Mouse (Mus musculus): Measurements from ENCODE around the gene Pde4d. TPM values are rescaled to one million over a fixed set of nuclear protein-coding genes. Genes with fewer than 3 reads are reported as not detected.
"Not testable (repeated sequence)": the region's sequence is repeated elsewhere in the genome, so short reads cannot be mapped to it uniquely, and the experiment has no call there.

Pde4d gene
- polyA plus RNA-seq, 1 experiment from 2014 or later = 19.0 TPM

GRCm38 (mm10) chr13:108766020-108766727, 316.4 kb downstream of the Pde4d start:
- WGBS = 67% methylated on average over 11 of the region's 11 CpGs

GRCm38 (mm10) chr13:108769465-108770056, 319.8 kb downstream of the Pde4d start:
- ATAC-seq (replicated peaks; ENCODE audit: low FRiP score) (no peak), DNase-seq (ENCODE audit: low spot score) (no peak)
- H3K27me3 ChIP-seq (replicated peaks; ENCODE audit: control insufficient read depth, insufficient read depth, low read length) = no peaks in the 10 kb centered on the region
- H3K9me3 ChIP-seq (ENCODE audit: control insufficient read depth, low read length) = no peaks in the 10 kb centered on the region
- no peak overlapping the region for H3K9ac ChIP-seq (ENCODE audit: low read depth, low read length)
- H3K4me1 ChIP-seq (replicated peaks; ENCODE audit: control insufficient read depth, insufficient read depth, low read length) = no peaks in the 10 kb centered on the region
- H3K27ac ChIP-seq (ENCODE audit: low read depth, low read length) = no peak overlapping the region
- no peaks in the 10 kb centered on the region for H3K36me3 ChIP-seq (ENCODE audit: control insufficient read depth, insufficient read depth, low read length)
- 78% methylated on average over 3 of the region's 3 CpGs for WGBS
- no peak overlapping the region for H3K4me3 ChIP-seq (ENCODE audit: low read depth, low read length)
- no peak overlapping the region for H3K4me2 ChIP-seq

More at GRCm38 (mm10) chr13:108766020-108766727, 316.4 kb downstream of the Pde4d start:
- no peaks in the 10 kb centered on the region for H3K4me1 ChIP-seq (replicated peaks; ENCODE audit: control insufficient read depth, insufficient read depth, low read length)
- H3K27ac ChIP-seq (ENCODE audit: low read depth, low read length) = no peak overlapping the region
- H3K9ac ChIP-seq (ENCODE audit: low read depth, low read length) = no peak overlapping the region
- ATAC-seq (replicated peaks; ENCODE audit: low FRiP score) (no peak), DNase-seq (ENCODE audit: low spot score) (no peak)
- no peak overlapping the region for H3K4me2 ChIP-seq
- H3K9me3 ChIP-seq (ENCODE audit: control insufficient read depth, low read length) = no peaks in the 10 kb centered on the region
- H3K4me3 ChIP-seq (ENCODE audit: low read depth, low read length) = no peak overlapping the region
- no peaks in the 10 kb centered on the region for H3K36me3 ChIP-seq (ENCODE audit: control insufficient read depth, insufficient read depth, low read length)
- H3K27me3 ChIP-seq (replicated peaks; ENCODE audit: control insufficient read depth, insufficient read depth, low read length) = no peaks in the 10 kb centered on the region

GRCm38 (mm10) chr13:108772386-108772785, 322.6 kb downstream of the Pde4d start:
- no peaks in the 10 kb centered on the region for H3K9me3 ChIP-seq (ENCODE audit: control insufficient read depth, low read length)
- H3K27me3 ChIP-seq (replicated peaks; ENCODE audit: control insufficient read depth, insufficient read depth, low read length) = no peaks in the 10 kb centered on the region
- ATAC-seq (replicated peaks; ENCODE audit: low FRiP score) = no peak
- H3K9ac ChIP-seq (ENCODE audit: low read depth, low read length) = no peak overlapping the region
- WGBS = 75% methylated on average over 3 of the region's 3 CpGs
- H3K4me2 ChIP-seq = no peak overlapping the region
- DNase-seq (ENCODE audit: low spot score) = no peak
- H3K4me3 ChIP-seq (ENCODE audit: low read depth, low read length) = no peak overlapping the region
- no peak overlapping the region for H3K27ac ChIP-seq (ENCODE audit: low read depth, low read length)
- 0 out of 2 replicates have a peak, but pooled peaks cover 2% of the 10 kb centered on the region for H3K4me1 ChIP-seq (replicated peaks; ENCODE audit: control insufficient read depth, insufficient read depth, low read length)
- H3K36me3 ChIP-seq (ENCODE audit: control insufficient read depth, insufficient read depth, low read length) = no peaks in the 10 kb centered on the region

- no peaks in the 10 kb centered on the region for H3K9me3 ChIP-seq (ENCODE audit: control insufficient read depth, low read length)
- no peaks in the 10 kb centered on the region for H3K36me3 ChIP-seq (ENCODE audit: control insufficient read depth, insufficient read depth, low read length)
- H3K4me2 ChIP-seq = no peak overlapping the region
- DNase-seq (ENCODE audit: low spot score) (no peak), ATAC-seq (replicated peaks; ENCODE audit: low FRiP score) (no peak)
- no peak overlapping the region for H3K4me3 ChIP-seq (ENCODE audit: low read depth, low read length)
- no peak overlapping the region for H3K27ac ChIP-seq (ENCODE audit: low read depth, low read length)
- no peaks in the 10 kb centered on the region for H3K27me3 ChIP-seq (replicated peaks; ENCODE audit: control insufficient read depth, insufficient read depth, low read length)
- H3K4me1 ChIP-seq (replicated peaks; ENCODE audit: control insufficient read depth, insufficient read depth, low read length) = 0 out of 2 replicates have a peak, but pooled peaks cover 2% of the 10 kb centered on the region
- WGBS = 66% methylated on average over 1 of the region's 1 CpGs
- no peak overlapping the region for H3K9ac ChIP-seq (ENCODE audit: low read depth, low read length)
Measured at GRCm38 (mm10) chr13:108774981-108775380, 325.2 kb downstream of the Pde4d start.

GRCm38 (mm10) chr13:108775882-108776281, 326.1 kb downstream of the Pde4d start:
- Histone ChIP-seq H3K4me3 (ENCODE audit: low read depth, low read length) (no peak overlapping the region), H3K9ac (ENCODE audit: low read depth, low read length) (no peak overlapping the region), H3K36me3 (ENCODE audit: control insufficient read depth, insufficient read depth, low read length) (no peaks in the 10 kb centered on the region), H3K9me3 (ENCODE audit: control insufficient read depth, low read length) (no peaks in the 10 kb centered on the region), H3K4me1 (replicated peaks; ENCODE audit: control insufficient read depth, insufficient read depth, low read length) (0 out of 2 replicates have a peak, but pooled peaks cover 2% of the 10 kb centered on the region), H3K27me3 (replicated peaks; ENCODE audit: control insufficient read depth, insufficient read depth, low read length) (no peaks in the 10 kb centered on the region), H3K4me2 (no peak overlapping the region), H3K27ac (ENCODE audit: low read depth, low read length) (no peak overlapping the region)
- WGBS = 38% methylated on average over 7 of the region's 7 CpGs
- ATAC-seq (replicated peaks; ENCODE audit: low FRiP score) = no peak
- no peak for DNase-seq (ENCODE audit: low spot score)

- H3K4me2 ChIP-seq; H3K4me1 ChIP-seq (replicated peaks; ENCODE audit: control insufficient read depth, insufficient read depth, low read length); ATAC-seq (replicated peaks; ENCODE audit: low FRiP score): not testable (repeated sequence)
Measured at GRCm38 (mm10) chr13:108797620-108798019, 347.9 kb downstream of the Pde4d start.

GRCm38 (mm10) chr13:108809191-108809590, 359.4 kb downstream of the Pde4d start:
- Histone ChIP-seq H3K9ac (ENCODE audit: low read depth, low read length) (no peak overlapping the region), H3K36me3 (ENCODE audit: control insufficient read depth, insufficient read depth, low read length) (no peaks in the 10 kb centered on the region), H3K9me3 (ENCODE audit: control insufficient read depth, low read length) (no peaks in the 10 kb centered on the region), H3K4me1 (replicated peaks; ENCODE audit: control insufficient read depth, insufficient read depth, low read length) (no peaks in the 10 kb centered on the region), H3K4me3 (ENCODE audit: low read depth, low read length) (no peak overlapping the region), H3K27ac (ENCODE audit: low read depth, low read length) (no peak overlapping the region), H3K27me3 (replicated peaks; ENCODE audit: control insufficient read depth, insufficient read depth, low read length) (no peaks in the 10 kb centered on the region), H3K4me2 (no peak overlapping the region)
- WGBS = 85% methylated on average over 7 of the region's 7 CpGs
- no peak for DNase-seq (ENCODE audit: low spot score)
- no peak for ATAC-seq (replicated peaks; ENCODE audit: low FRiP score)

More at GRCm38 (mm10) chr13:108797620-108798019, 347.9 kb downstream of the Pde4d start:
- H3K36me3 ChIP-seq (ENCODE audit: control insufficient read depth, insufficient read depth, low read length); H3K4me3 ChIP-seq (ENCODE audit: low read depth, low read length); H3K9ac ChIP-seq (ENCODE audit: low read depth, low read length); H3K27me3 ChIP-seq (replicated peaks; ENCODE audit: control insufficient read depth, insufficient read depth, low read length); H3K27ac ChIP-seq (ENCODE audit: low read depth, low read length); H3K9me3 ChIP-seq (ENCODE audit: control insufficient read depth, low read length); DNase-seq (ENCODE audit: low spot score): not testable (repeated sequence)
- WGBS = 78% methylated on average over 3 of the region's 3 CpGs

GRCm38 (mm10) chr13:108812956-108813355, 363.2 kb downstream of the Pde4d start:
- DNase-seq (ENCODE audit: low spot score) (no peak), ATAC-seq (replicated peaks; ENCODE audit: low FRiP score) (no peak)
- no peaks in the 10 kb centered on the region for H3K36me3 ChIP-seq (ENCODE audit: control insufficient read depth, insufficient read depth, low read length)
- H3K27me3 ChIP-seq (replicated peaks; ENCODE audit: control insufficient read depth, insufficient read depth, low read length) = no peaks in the 10 kb centered on the region
- H3K27ac ChIP-seq (ENCODE audit: low read depth, low read length) = no peak overlapping the region
- no peaks in the 10 kb centered on the region for H3K4me1 ChIP-seq (replicated peaks; ENCODE audit: control insufficient read depth, insufficient read depth, low read length)
- WGBS = 65% methylated on average over 3 of the region's 3 CpGs
- H3K4me3 ChIP-seq (ENCODE audit: low read depth, low read length) = no peak overlapping the region
- no peak overlapping the region for H3K9ac ChIP-seq (ENCODE audit: low read depth, low read length)
- H3K9me3 ChIP-seq (ENCODE audit: control insufficient read depth, low read length) = no peaks in the 10 kb centered on the region
- no peak overlapping the region for H3K4me2 ChIP-seq
